Mouse (Mus musculus): Measurements from ENCODE around the gene Nphs2. TPM values are rescaled to one million over a fixed set of nuclear protein-coding genes. Genes with fewer than 3 reads are reported as not detected.

The Nphs2 gene
- polyA plus RNA-seq, 1 experiment from 2014 or later = not detected

GRCm38 (mm10) chr1:156365740-156366139, 55.2 kb downstream of the Nphs2 start, which contains the start of gene Gm2000:
Gene Gm2000, plus strand, starts transcription at chr1:156366040.
- Histone ChIP-seq H3K27me3 (ENCODE audit: insufficient read depth, low read length) (no peaks in the 10 kb centered on the region), H3K4me2 (no peak within 1 kb of the TSS), H3K9me3 (ENCODE audit: low read depth, low read length) (no peaks in the 10 kb centered on the region), H3K9ac (no peak within 1 kb of the TSS), H3K4me3 (ENCODE audit: low read depth, low read length) (no peak within 1 kb of the TSS), H3K36me3 (ENCODE audit: insufficient read depth) (no peaks in the 10 kb centered on the region), H3K27ac (ENCODE audit: low read depth) (no peak within 1 kb of the TSS), H3K4me1 (ENCODE audit: insufficient read depth) (no peaks in the 10 kb centered on the region)
- TF ChIP-seq CTCF (IDR thresholded peaks at IDR 0.05; ENCODE audit: low read depth) = no peak
- ATAC-seq (ENCODE audit: insufficient read depth) (no peak), DNase-seq (no peak)
- WGBS = 85% methylated on average over 8 of the region's 8 CpGs

Other genes starting within 250 kb of the Nphs2 start
- 1.0 and 1.2 TPM in 2 replicates for gene Fam163a, start 105.7 kb upstream of the Nphs2 start, polyA plus RNA-seq (2014; fragmentation: Nextera tagmentation; extraction: Ambion mirVana)
- 1.4 TPM in 2 replicates for gene Tdrd5, start 7.1 kb upstream of the Nphs2 start, polyA plus RNA-seq (2014; fragmentation: Nextera tagmentation; extraction: Ambion mirVana)
- 926 and 939 TPM in 2 replicates for gene Gm2000, start 55.3 kb downstream of the Nphs2 start, polyA plus RNA-seq (2014; fragmentation: Nextera tagmentation; extraction: Ambion mirVana)
- gene Axdnd1, start 110.4 kb downstream of the Nphs2 start, polyA plus RNA-seq (2014; fragmentation: Nextera tagmentation; extraction: Ambion mirVana) = 0.12 and 0.50 TPM in 2 replicates
- gene Soat1, start 163.6 kb downstream of the Nphs2 start, polyA plus RNA-seq (2014; fragmentation: Nextera tagmentation; extraction: Ambion mirVana) = 36.8 and 37.7 TPM in 2 replicates
- gene Gm10031, start 213.3 kb downstream of the Nphs2 start, polyA plus RNA-seq (2014; fragmentation: Nextera tagmentation; extraction: Ambion mirVana) = 0.42 and 0.85 TPM in 2 replicates
- 6.0 and 6.2 TPM in 2 replicates for gene Abl2, start 248.1 kb downstream of the Nphs2 start, polyA plus RNA-seq (2014; fragmentation: Nextera tagmentation; extraction: Ambion mirVana)

All from lung, embryonic 14.5 days (tissue).